Mouse (Mus musculus): ENCODE results near the gene Zcchc14.
"Not testable (repeated sequence)": the region's sequence is repeated elsewhere in the genome, so short reads cannot be mapped to it uniquely, and the experiment has no call there.

Gene Zcchc14

DNA sequence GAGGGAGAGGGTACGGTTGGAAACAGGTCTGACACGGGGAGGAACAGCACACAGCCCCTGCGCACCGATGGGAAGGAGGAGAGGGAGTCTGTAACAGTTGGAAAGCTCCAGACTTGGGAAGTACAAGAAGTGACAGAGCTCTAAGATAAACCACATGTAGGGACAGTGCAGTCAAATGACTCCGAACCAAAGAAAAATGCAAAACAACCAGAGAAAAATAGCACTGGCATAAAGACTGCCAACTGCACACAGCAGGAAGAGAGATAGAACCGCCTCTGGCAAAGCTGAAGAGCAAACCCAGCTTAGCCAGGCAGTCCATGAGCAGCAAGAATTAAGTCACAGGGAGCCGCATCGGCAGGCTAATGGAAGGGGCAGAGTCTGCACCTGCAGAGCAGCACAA, 29.7 kb downstream of the Zcchc14 start:
- no peak for DNase-seq (ENCODE audit: low read depth)

DNA sequence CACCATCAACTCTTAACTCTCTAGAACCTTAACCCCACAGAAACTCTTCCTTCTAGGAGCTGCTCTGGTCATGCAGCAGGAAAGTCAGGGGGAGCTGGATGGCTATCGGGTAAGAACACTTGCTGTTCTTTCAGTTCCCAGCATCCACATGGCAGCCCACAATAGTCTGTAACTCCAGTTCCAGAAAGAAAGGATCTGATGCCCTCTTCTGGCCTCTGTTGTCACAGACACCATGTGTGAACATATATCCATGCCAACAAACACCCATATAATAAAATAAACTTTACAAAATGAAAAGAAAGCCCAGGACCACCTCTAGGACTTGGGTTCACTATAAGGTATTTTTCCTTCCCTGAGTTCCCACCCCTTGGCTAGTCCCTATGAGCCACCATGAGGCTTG, 30.8 kb downstream of the Zcchc14 start:
- no peak for DNase-seq (ENCODE audit: low read depth)

DNA sequence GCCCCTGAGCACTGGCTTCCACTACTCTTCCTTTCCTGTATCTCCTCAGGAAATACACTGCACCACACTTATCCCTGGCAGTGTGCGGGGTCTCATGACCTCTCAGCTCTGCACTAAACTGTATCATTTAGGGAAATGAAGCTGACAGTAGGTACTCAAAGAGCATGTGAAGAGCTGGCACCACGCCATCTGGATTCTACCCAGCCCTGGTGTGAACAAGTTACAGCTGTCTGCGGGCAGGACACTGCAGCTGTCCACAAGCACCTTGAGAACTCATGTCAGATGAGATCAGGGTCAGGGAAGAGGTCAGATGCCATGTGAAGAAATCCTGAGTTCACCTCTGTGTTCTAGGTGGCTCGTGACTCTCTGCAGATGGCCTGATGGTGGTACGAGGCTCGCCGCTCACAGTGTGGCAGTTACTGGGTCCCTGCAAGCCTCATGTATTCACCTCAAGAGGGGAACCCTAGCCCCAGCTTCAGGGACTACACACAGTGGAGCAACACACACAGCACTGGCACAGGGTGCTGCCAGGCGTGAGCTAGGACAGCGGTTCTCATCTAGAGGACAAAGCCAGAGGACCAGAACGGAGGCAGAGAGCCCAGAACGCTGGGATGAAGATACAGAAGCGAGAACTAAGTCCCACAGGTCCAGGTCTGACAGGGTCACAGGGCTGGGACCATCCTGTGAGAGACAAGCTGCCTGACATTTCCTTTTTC, 31.7 kb downstream of the Zcchc14 start:
- no peak for DNase-seq (ENCODE audit: low read depth)

DNA sequence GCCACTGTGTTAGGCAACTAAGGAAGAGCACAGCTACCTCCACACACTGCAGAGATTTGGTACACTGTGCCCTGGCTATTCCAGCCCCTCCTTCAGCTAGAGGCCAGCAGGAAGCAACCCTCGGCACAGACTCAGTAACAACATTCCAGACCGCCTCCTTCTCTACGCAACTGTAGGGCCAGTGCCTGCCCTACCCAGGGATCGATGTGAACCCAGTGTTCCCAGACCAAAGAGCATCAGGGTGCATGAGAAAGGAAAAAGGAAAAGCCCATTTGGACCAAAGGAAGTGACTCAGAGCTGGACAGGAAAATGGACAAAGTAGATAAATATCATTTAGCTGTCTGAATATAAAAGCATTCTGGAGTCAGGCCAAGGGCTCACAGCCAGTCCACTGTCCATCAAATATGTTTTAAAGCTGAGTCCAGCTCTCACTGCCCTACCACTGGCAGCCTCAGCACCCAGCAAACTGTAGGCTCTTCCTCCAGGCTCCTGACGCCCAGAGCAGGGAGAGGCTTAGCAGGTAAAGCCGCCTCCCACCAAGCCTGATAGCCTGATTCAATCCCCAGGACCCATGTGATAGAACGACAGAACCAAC, 33.2 kb downstream of the Zcchc14 start:
- DNase-seq (ENCODE audit: low read depth), result no peak

DNA sequence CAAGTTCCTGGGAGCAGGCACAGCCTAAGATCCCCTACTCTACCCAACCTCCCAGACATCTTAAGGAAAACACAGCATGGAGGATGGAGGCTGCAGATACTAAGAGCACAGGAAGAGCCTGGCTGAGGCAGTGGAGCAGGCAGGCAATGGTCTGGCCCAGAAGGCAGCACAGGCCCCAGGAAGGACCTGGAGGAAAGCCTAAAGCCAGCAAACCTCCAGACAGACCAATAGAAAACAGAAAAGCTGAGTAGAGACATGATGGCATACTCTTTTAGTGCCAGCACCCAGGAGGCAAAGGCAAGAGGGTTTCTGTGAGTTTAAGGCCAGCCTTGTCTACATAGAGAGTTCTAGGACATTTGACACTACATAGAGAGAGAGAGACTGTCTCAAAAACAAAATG, 39.3 kb downstream of the Zcchc14 start:
- no peak for DNase-seq (ENCODE audit: low read depth)

DNA sequence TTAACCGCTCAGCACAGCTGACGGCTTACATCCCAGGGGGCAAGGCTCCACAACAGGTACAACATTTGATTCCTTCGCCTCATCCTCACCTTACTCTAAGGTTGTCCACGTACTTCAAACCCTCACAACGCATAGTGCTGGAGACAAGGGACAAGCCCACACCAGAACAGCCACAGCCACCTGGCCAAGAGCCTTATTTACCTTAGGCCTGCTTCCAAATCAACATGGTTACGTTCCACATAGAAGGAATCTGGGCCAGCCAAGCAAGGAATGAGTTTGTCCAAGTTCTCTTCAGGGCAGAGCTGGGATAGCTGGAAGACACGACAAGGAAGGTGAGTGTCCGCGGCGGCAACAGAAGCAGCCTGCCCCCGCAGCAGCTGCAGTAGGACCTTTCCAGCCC, 42.8 kb downstream of the Zcchc14 start:
- no peak for DNase-seq (ENCODE audit: low read depth)

DNA sequence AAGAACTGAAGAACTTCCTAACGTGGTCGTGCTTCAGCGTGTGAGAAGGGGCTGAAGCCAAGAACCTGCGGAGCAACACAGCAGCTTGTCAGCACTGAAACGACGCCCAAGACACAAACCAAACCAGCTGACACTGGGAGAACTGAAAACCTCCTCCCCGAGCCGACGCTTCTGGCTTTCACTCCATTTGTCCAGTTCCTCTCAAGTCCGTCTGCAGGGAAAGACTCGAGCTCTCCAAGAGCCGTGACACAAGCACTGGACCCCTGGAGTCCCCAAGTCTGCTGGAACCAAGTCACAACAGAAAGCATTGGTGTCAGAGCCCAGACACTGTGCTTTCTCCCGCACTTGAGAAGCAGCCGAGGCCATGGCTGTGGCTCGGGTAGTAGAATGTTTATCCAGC, 43.5 kb downstream of the Zcchc14 start:
- no peak for DNase-seq (ENCODE audit: low read depth)

DNA sequence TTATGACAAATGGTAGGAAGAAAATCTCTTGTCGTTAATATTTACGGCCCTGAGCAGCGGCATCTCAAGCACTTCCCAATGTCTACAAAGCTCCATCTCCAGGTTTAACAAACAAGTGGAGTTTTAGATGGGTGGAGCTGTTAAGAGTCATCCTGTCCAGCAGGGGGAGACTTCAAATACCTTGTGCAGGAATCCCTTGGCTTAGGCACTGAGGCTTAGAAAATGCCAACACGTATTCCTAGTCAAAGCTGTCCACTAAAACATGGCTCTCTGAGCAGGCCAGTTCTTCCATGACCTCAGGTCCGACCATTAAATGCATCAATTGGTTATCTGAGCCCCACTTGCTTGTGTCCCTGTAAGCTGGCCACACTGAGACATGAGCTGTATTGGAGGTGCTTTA, 45.0 kb downstream of the Zcchc14 start:
- DNase-seq (ENCODE audit: low read depth), result no peak

DNA sequence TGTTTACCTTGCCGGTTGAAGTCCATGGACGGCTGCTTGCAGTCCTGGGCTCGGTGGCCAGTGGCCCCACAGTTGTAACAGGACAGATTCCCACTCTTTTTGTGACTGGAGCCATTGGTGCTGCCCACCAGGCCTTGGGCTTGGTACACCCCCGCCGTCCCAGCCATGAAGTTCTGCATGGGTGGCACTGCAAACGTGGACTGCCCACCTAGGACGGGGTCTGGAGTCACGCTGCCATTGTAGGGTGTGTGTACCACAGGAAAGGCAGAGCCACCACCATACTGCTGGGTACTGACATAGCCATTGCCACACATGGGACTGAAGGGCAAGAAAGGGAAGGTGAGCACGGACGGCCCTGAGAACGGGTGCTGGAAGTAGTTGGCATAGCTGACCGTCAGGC, 48.9 kb downstream of the Zcchc14 start:
- no peak for DNase-seq (ENCODE audit: low read depth)

DNA sequence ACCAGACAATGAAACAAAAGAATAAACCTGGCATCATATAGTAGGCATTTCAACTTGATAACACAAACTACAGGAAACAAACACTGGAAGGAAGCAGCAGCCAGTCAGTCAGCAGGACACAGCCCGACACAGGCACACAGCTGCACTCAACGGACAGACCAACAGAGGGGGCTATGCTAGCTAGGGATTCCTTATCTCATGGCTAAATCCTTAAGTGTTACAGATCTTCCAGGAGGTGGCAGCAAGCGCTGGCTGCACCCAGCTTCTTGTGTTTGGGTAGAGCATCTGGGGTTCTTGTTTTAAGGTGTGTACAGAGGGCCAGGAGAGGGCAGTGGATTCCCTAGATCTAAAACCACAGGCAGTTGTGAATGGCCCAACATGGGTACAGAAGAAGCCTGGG, 49.8 kb downstream of the Zcchc14 start:
- no peak for DNase-seq (ENCODE audit: low read depth)

DNA sequence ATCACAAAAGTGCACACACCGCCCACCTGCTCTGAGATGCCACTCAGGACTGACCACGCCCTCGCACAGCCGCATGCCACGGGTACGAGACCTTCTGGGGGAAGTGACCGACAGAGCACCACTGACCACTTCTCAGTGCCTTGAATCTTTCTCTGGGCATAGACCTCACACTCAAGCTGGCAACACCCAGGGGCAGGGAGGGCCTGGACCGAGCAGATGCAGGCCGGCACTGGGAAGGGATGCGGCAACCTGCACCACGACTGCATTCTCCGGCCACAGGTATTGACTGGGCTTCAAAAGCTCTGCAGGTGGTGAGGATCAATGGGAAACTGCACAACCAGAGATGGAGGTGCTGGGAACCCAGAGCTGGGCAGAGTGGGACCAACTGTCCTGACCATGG, 50.3 kb downstream of the Zcchc14 start:
- no peak for DNase-seq (ENCODE audit: low read depth)

DNA sequence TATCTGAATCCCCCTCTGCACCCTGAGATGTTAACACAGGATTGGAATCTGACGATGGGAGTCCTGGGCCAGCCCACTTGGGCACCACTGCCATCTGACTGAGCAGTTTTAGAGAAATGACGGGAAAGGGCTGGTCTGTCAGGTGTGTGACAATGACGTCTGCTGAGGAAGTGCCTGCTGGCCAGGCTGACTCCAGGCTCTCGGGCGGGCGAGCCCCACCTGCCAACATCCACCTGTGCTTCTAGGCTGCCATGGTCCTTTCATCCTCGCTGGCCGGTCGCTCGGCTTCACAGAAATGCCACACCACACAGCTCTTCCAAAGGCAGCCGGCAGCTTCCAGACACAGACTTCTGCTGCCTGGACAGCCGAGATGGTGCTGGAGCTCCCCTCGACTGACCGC, 52.9 kb downstream of the Zcchc14 start:
- no peak for DNase-seq (ENCODE audit: low read depth)

DNA sequence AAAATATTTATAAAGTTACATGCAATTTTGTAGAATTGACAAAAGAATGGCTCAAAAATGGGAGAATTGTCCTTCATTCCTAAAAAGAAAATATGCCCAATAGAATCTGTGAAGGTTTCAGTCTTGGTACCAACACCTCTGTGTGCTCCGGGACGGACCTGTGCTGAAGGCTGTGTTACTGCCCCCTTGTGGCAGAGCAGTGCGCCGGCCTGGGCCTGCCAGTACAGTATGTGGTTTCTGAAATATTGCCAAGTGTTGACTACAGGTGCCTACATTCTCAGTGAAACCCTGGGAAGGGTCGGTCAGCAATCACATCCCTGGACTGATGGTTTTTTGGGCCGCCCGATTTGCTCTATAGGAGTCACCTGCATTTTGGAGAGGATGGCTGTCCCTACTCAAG, 53.8 kb downstream of the Zcchc14 start:
- DNase-seq (ENCODE audit: low read depth), result no peak

DNA sequence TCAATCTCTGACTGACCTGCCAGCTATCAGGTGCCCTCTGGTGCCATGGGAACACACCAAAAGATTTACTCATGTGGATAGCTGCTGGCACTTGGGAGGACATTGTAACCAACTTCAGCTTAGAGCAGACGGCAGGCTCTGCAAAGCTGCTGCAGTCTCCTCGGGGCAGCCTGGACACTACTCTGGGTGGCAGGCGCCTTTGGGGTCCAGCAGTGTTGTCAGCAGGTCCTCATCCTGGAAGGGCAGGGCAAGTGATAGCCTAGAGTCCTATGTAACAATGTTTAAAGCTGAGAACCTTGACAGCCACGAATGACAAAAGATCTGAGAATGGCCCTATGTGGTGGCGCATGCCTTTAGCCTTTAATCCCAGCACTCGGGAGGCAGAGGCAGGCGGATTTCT, 54.5 kb downstream of the Zcchc14 start:
- DNase-seq (ENCODE audit: low read depth), result no peak

DNA sequence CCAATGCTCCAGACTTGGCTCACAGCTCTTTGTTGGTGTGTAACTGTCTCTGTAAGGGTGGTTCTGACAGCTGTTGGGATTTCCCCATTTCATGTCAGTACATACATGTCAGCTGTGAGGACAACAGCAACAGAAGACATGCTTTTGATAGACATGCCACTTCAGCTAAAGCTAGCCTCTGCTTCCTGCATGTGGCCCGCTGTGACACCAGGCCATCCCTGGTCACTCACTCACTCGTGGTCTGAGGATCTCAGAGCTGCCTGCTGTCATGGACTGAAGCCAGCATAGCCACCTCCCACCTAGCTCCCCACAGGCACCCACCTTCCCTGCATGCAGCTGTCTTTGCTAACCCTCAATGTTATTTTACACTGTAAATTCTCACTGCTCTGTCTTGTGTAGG, 55.2 kb downstream of the Zcchc14 start:
- DNase-seq (ENCODE audit: low read depth), result not testable (repeated sequence)

DNA sequence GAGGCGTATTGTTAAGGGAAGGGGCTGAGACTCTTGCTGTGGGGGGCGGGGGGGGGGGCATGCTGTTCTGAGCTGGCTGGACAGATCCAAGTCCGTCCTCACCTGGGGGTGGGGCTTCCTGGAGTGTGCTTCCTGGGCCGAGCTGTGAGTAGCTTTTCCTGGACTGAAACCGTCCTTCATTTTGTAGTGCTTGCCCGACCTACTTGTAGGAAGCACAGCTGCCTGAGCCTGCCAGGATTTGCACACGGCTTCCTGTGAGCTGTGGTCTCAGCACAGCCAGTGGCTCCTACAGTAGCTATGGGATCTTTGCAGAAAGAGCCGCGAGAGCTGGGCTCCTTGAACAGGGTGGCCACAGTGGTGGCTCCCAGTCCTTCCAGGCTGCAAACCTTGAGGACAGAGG, 58.7 kb downstream of the Zcchc14 start:
- no peak for DNase-seq (ENCODE audit: low read depth)

DNA sequence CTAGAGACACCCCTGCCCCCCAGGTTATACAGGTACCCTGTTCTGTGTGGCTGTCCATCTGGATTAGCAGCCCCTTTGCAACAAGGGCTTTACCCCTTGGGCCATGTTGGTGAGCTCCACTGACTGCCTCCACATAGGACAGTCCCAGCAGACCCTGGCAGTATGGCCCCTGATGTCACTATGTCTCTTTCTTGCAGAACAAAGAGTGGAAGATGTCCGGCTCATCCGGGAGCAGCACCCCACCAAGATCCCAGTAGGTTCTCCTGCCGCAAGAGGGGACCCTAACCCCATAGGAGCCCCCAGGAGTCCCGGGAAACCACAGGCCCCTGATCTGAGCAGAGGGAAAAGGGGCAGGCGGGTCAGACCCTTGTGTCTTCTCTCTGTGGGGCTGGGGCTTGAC, 59.4 kb downstream of the Zcchc14 start:
- DNase-seq (ENCODE audit: low read depth), result no peak

DNA sequence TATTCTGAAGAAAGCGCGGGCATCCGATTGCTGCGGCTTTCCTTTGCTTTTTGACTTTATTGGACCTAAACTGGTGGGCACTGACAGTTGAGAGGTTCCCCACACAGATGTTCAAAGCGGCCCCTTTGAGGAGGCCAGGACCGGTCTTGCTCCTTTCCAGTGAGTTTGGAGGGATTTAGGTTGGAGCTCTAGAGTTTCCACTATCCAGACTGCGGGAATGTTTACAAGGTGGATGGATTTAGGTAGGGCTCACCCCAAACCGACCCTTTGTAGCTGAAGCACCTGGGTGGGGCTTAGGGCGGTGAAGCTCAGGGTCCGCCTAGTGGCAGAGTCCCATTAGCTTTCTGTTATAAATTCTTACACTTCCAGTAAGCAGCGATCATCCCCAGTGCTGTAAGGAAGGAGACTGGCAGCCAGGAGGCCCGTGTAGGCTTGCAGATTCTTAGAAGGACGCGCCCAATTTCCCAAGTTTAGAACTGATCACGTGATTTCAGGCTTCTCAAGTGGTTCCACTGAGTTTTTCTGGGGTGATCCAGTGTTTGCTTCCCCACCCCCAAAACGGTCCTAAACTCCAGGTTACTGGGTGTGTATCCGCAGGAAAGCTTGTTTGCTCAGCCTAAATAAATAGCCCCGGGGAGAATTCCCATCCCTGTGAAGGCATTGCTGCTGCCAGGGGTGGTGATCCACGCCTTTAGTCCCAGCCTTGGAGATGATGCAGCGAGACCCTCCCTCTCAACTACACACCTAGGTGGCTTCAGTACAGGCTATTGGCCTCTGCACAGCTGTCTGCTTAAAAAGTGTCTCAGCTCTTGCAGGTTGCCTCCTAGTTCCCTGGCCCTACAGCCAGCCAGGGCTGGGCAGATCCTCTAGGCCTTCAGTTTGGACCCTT, 61.3 kb downstream of the Zcchc14 start:
- peak; percentile 71 for DNase-seq (ENCODE audit: low read depth)

DNA sequence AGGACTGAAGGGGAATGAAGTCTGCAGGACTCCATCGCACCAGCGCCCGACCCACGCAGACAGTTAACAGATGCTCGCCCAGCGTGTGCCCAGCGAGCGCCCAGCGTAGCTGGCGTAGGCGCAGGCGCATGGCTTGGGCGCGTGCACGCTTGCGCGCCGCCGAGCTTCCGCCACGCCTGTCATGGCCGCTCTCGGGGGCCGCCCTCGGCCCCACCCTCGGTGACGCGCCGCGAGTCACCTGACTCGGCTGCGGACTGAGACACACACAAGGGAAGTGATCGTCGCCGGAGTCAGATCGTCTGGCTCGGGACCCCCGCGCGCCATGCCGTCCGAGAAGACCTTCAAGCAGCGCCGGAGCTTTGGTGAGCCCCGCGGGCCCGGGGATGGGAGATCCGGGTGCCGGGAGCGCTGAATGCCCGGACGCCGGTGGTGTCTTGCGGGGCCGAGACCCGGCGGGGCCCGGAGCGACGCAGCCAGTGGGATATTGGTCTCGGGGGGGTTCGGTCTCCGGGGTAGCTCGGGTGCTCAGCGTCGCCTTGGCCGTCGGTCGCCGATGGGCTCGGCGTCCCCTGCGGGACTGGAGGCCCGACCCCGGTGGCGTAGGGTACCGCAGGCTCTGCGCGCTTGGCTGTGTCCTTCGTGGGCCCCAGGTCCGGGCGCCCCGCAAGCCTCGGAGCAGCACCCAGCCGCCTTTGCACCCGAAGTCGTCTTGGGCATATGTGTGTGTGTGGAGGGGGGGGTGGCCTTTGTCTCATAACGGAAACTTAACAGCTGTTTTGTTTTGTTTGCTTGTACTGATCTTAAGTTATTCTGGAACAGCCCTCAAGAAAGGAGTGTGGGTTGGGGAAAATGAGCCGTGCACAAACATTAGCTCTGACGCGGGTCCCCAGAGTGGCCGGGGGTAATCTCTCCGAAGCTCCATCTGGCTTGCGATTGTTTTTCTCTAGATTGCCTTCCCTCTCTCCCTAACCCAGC, 62.2 kb downstream of the Zcchc14 start, which contains the start of gene Map1lc3b:
Gene Map1lc3b (plus strand): TSS at position 159 of the 975 bp plus-strand sequence.
- peak; percentile 81 for DNase-seq (ENCODE audit: low read depth)

DNA sequence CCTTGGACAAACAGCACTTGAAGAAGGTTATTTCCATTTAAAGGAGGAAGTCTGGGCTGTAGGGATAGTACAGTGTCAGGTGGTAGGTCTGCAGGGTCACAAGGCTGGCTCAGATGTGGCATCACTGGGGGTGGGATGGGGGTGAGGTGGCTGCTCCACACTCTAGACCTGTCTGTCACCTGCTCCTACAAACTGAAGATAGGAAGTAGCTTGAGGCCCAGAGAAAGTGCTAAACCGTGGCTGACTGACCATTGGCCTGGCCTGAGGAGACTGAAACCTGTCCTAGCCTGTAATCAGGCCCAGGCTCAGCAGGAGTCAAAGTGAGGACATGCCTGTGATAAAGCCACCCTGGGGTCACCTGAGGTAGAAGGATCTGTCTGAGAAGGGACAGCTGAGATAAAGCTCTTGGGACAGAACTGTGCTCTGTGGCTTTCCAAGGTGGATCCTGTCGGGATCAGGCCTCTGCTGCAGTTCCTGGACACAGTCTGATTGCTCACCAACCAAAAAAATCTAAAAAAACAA, 63.4 kb downstream of the Zcchc14 start:
- DNase-seq (ENCODE audit: low read depth), result no peak

DNA sequence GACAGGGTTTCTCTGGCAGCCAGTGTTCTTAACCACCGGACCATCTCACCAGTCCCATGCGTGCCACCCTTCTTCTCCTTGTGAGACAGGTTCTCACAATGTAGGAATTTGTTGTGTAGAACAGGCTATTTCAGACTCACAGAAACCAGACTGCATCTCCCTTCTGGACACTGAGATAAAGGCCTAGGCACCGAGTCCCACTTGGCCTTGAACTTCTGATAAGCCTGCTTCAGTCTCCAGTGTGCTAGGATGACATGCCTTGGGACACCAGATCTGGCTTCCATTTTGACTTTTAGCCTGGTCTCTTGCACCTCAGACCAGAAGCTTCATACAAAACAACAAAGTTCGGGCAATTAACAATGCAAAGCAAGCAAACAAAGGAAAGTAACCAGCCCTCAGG, 64.0 kb downstream of the Zcchc14 start:
- DNase-seq (ENCODE audit: low read depth), result peak; percentile 66

Measured in c-Kit-positive CD71-positive TER-119-negative erythroid progenitor cells, embryonic 14.5 days (primary cell).